Mouse (Mus musculus): ENCODE data around the gene Tent4a.

DNA sequence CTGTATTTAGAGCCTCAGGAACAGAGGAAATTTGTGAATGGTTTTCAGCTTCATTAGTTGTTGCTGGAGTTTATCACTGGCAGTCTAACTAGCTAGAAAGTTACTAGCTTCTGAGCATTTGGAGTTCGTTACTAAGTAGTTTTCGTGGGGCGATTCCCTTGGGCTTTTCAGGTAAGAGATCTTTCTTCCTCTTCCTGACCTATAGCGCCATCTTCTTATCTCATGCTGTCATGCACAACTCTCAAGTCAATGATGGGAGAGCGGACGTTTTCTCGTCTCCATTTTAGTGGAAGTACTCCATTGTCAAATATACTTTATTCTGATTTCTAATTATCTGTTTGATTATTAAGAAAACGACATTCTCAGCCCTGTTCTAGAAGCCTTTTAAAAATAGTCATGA is 15.6 kb upstream of the Tent4a start:
- TF ChIP-seq CTCF (IDR thresholded peaks at IDR 0.05): peak; percentile 64
- no peak for TF ChIP-seq POLR2A (IDR thresholded peaks at IDR 0.05; ENCODE audit: insufficient read depth, low read depth, low read length)

Measured in heart, adult 2 months (tissue).